Mouse (Mus musculus) layer of hippocampus, adult 2 months (tissue): ENCODE data around the gene Chrna3. TPM values are rescaled to one million over a fixed set of nuclear protein-coding genes. Genes with fewer than 3 reads are reported as not detected.

Source experiments
- DNase-seq, 2 experiments: peaks; one replicate each; pipeline ENCODE4 v3.0.0; 2022; ENCODE audit warnings: low spot score in 2 of 2
- H3K27ac ChIP-seq: fragments of 200-600 bp; 2 replicates; pipeline ENCODE4 v1.8.1; 2022
- H3K4me3 ChIP-seq: fragments of 200-600 bp; 2 replicates; pipeline ENCODE4 v1.8.1; 2022; ENCODE audit warnings: mild to moderate bottlenecking
- CTCF ChIP-seq: fragments of 200-600 bp; conservative IDR thresholded peaks from 2 replicates; pipeline ENCODE4 v1.8.1; 2022; ENCODE audit warnings: antibody characterized with exemption, mild to moderate bottlenecking, moderate library complexity
- total RNA-seq, 2 experiments: library from RNA; stranded (reverse); gene quantifications; 2 replicates each; pipeline ENCODE4 v1.2.3; 2021

The Chrna3 gene
- total RNA-seq, 2 experiments from 2014 or later, result 0.17 to 0.18 TPM

GRCm38 (mm10) chr9:55031435-55032167 lies 5.2 kb upstream of the Chrna3 start:
- Histone ChIP-seq H3K4me3 (no peak overlapping the region), H3K27ac (no peak overlapping the region)
- TF ChIP-seq CTCF, result no peak
- no peak for DNase-seq

DNA sequence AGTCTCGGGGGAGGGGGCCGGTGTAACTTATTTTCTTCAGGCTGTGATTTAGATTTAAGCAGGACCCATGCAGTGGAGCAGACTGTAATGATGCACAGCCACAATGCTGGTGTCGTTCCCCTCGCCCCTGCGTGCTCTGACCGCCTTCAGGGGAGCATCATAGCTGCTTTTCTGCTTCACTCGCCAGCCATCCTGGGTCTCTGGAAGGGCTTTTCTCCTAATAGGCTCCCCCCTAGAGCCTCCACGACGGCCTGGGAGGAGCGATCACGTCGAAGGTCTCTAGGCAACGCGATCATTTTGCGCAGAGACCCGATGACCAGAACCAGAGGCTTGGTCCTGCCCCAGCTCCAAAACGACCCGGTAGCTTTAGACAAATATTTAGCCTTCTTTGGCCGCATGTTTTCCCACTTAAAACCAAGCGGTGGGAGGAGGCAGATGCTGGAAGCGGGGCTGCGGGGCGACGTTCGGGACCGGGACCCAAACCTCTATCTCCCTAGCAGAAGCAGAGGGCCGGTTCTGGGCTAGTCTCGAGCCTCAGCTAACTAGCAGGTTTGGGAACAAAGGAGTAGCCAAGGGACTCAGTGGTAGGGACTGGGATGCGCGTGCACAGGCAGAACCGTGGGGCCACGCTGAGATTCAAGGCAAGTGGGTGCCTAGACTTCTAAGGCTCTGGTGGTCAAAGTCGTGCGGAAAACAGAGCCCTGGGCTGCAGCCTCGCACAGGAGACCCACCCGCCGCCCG lies 658 bp downstream of the Chrna3 start:
- DNase-seq, result no peak
- Histone ChIP-seq H3K27ac (no peak overlapping the region), H3K4me3 (peak overlapping the region; percentile 43)
- TF ChIP-seq CTCF, result no peak

DNA sequence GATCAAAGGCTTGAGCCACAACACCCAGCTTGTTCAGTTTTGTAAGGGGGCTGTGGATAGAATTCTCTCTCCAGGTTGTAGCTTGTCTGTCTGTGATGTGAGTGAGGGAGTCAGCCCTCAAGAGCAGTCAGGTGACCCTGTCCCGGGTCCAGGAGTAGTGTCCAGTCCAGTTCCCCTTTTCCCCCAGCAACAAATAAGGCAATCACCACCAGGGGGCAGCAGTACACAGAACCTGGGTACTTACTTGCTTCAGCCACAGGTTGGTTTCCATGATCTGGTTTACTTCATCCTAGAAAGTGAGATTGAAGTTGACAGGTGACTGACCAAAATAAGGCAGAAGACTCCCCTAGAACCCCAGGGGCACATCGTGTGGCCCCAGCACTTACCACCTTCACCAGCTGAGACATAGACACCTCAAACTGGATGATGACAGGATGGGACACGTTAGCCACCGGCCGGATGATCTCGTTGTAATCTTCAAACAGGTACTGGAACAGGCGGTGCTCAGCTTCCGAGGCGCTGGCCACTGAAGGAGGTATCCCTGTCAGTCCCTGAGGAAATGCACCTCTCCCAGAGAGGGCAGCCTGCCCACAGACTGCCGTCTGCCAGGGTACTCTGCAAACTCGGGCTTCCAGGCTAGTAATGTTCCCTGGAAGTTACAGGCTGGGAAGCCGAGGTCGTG lies 2.3 kb downstream of the Chrna3 start:
- DNase-seq, result peak; percentile 57 to 85
- Histone ChIP-seq H3K4me3 (no peak overlapping the region), H3K27ac (no peak overlapping the region)
- TF ChIP-seq CTCF, result peak; percentile 93

GRCm38 (mm10) chr9:55023326-55023725 lies 3.0 kb downstream of the Chrna3 start:
- Histone ChIP-seq H3K27ac (no peak overlapping the region), H3K4me3 (no peak overlapping the region)
- DNase-seq, result no peak
- no peak for TF ChIP-seq CTCF

DNA sequence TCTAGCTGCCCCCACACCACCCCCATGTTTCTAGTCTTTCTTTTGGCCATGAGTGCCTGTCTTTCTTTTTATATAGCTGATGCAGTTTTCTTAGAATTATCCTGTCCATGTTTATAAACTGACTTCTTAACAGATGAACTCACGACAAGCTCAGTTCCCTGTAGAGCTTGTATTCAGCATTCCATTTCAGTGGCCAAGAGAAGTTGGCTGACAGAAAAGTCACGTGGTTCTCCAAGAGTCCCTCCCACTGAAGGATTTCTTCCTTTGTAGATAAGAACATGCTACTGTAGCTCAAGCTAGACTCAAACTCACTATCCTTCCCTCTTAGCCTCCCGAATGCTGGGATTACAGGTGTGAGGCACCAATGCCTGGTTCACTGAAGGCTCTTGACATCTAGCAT lies 9.4 kb downstream of the Chrna3 start:
- TF ChIP-seq CTCF, result no peak
- Histone ChIP-seq H3K27ac (no peak overlapping the region), H3K4me3 (no peak overlapping the region)
- DNase-seq, result no peak

GRCm38 (mm10) chr9:55010588-55011350 lies 15.6 kb downstream of the Chrna3 start:
- no peak overlapping the region for H3K27ac ChIP-seq
- 0 out of 2 replicates have a peak, but pooled peaks have one; percentile 7 for TF ChIP-seq CTCF
- H3K4me3 ChIP-seq, result no peak overlapping the region
- no peak for DNase-seq

DNA sequence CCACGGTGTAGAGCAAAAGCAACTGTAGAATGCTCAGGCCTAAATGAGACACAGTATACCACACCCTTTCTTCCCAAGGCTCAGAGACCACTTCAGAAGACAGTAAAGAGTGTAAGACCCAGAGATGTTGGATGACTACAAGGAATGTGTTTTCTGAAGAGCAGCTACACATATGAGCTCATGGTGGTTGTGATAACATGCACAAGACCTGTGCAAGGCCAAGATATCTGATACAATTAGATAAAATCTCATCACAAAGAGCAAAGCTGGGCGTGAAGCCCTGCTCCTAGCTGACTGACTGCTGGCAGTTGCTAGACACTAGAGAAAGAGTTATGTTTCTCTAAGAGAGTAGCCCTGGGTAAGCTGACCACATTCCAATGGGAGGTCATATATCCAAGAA lies 16.7 kb downstream of the Chrna3 start:
- H3K4me3 ChIP-seq, result no peak overlapping the region
- DNase-seq, result no peak
- H3K27ac ChIP-seq, result no peak overlapping the region
- no peak for TF ChIP-seq CTCF

DNA sequence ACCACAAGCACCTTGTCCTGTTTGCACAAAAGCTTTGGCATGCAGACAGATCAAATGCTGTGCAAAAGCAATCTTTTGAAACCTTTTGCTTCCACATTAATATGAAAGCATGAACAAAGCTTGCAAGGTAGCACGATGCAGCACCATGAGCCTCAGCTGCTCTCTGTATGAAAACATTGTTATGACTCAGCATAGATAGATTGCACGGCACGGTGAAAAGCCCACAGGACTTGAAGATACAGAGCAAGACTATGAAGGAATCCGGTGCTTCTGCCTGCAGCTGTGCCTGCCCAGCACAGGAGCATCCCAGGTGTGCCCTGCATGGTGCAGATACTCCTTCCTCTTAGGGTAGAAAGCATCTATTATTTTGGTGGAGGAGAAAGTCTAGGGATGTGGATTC lies 22.8 kb downstream of the Chrna3 start:
- no peak for TF ChIP-seq CTCF
- H3K27ac ChIP-seq, result no peak overlapping the region
- H3K4me3 ChIP-seq, result no peak overlapping the region
- no peak for DNase-seq

DNA sequence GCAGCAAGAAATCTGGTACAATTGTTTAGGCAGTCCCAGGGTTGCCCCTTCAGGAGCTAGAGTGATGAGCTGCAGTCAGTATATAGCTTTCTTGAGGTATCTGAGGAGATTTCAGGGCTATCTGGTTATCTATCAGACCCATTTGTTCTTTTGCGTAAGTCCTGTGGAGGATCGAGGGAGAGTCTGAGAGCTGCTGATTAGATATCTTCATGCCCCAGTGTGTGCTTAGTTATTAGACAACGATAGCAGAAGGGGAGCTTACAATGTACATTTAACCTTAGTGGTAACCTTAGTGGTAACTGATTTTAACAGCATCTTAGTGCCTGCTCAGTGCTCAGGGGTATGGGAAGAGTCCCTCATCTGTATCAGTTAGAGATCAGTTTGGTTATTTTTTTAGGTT lies 30.7 kb downstream of the Chrna3 start:
- DNase-seq, result no peak
- no peak for TF ChIP-seq CTCF
- no peak overlapping the region for H3K27ac ChIP-seq
- no peak overlapping the region for H3K4me3 ChIP-seq

DNA sequence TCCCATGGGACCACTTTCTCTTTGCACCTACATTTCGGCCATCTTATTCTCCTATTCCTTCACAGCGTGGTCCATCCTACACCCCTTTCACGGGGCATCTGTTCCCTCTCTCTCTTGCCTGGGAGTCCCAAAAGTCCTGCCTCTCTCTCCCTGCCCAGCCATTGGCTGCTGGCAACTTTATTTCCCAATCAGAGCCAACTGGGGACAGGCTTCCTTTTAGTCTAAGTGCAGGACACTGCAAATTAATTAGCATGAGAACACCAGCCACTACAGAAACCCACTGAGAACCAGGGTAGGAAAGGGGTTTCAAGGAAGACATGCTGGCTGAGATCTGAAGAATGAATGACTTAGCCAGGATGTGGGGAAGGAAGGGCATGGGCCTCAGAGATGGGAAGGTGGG lies 32.0 kb downstream of the Chrna3 start:
- DNase-seq, result no peak
- H3K27ac ChIP-seq, result no peak overlapping the region
- TF ChIP-seq CTCF, result no peak
- no peak overlapping the region for H3K4me3 ChIP-seq

DNA sequence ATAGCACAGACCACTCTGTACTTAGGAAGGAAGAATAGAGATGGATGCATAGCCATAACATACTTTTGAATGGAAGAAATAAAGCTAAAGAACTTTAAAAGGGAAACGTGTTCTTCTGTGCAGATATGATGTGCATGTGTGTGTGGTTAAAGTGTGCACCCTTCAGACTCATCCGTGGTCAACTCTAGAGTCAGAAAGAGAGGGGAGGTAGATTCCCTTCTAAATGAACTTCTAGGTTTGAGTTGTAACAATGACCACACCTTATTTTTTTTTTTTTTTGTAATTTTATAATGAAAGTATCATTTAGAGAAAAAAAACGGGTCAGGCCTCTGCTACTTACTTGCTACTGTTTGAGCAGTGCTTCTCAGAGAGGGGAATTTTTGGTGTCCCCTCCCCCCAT lies 36.0 kb downstream of the Chrna3 start:
- Histone ChIP-seq H3K4me3 (no peak overlapping the region), H3K27ac (no peak overlapping the region)
- no peak for DNase-seq
- no peak for TF ChIP-seq CTCF

DNA sequence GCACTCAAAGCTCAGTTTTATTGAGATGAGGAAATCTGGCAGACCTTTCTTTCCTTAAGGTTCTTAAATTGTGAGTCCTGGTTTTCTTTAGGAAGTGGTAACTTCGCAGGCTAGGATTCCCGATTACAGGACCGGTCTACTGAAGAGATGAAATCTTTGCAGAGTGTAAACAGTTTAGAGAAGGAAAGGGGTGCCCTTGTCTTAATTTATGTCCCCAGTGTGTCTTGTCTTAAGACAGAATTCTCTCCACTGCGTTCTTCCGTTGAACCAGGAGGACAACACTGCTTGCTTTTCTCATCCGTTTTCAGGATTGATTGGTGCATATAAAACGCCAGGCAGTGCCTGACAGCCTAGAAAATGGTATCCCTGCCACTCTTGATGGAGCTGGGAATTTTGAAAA lies 44.0 kb downstream of the Chrna3 start:
- no peak for DNase-seq
- H3K4me3 ChIP-seq, result peak overlapping the region; percentile 53
- no peak overlapping the region for H3K27ac ChIP-seq
- no peak for TF ChIP-seq CTCF
